Mouse (Mus musculus) c-Kit-positive CD71-negative TER-119-negative erythroid progenitor cells, embryonic 14.5 days (primary cell): ENCODE data around the gene Itpr2.
A peak's percentile ranks its signal among the peaks of the same experiment; 100 is the strongest.

ENCODE experiments used
- DNase-seq: peaks from one replicate; pipeline ENCODE4 v3.0.0-alpha.2; 2013; ENCODE audit warnings: low read depth

Gene Itpr2

DNA sequence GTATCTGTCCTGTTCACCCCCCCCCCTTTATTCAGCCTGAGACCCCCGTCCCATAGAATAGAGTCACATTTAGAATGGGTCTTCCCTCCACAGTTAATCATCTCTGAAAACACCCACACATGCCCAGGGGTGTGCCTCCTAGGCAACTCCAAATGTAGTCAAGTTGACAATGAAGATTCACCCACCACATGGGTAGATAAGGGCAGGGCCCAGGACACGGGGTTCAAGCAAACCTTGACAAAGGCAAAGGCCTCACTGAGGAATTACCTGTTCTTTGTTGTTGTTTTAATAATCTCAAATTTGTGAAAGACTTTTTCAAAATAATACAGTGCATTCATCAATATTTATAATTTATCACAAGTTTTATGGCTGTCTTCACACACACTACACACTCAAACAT, 2.4 kb upstream of the Itpr2 start:
- DNase-seq, result no peak

GRCm38 (mm10) chr6:146502856-146503255, 833 bp upstream of the Itpr2 start:
- DNase-seq, result no peak

- DNase-seq, result peak; percentile 41
Observed at GRCm38 (mm10) chr6:146501316-146501865, 632 bp downstream of the Itpr2 start.

DNA sequence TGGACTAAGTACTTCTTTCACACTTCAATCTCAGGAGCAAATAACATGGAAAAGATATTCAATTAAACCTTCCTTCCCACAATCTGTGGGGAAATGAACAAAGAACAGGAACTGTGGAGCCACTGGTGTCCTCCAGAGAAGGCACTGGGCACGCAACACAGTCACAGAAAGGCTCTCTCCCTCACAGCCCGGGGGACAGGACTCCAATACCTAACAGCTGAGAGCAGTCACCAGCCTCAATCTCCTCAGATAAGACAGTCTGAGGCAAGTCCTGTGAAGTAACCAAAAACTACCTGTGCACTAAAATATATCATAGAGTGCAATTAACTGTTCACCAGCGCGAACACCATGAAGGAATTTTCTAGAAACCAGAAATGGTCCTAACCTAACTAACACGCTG, 1.3 kb downstream of the Itpr2 start:
- DNase-seq, result no peak

GRCm38 (mm10) chr6:146500206-146500605, 1.8 kb downstream of the Itpr2 start:
- no peak for DNase-seq

DNA sequence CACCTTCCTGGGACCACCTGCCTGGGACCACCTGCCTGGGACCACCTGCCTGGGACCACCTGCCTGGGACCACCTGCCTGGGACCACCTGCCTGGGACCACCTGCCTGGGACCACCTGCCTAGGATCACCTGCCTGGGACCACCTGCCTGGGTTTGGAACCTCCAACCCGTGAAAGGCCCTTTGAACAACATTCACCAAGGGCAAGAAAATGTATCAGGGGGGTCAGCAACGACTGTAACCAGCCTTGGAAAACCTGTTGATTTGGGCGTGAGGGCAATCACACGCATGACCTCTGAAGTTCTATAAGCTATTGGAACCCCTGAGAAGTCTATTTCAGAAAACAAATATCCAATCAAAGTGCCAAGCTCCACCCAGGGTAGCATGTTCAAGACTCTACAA, 2.5 kb downstream of the Itpr2 start:
- DNase-seq, result no peak

DNA sequence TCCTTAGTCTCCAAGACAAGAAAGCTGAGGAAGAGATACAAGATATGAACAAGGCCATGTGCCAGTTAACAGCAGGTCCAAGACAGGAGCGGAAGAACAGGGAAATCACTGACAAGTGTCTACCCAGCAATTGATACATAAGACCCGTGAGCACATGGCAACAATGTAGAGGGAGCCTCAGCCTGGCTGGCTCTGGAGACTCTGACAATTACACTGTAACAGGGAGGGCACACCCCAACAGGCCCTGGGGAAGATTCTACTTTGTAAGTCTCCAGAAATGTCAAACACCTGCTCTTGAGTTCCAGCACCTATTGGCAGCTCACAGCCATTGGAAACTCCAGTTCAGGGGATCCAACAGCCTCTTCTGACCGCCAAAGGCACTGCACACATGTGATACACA, 3.6 kb downstream of the Itpr2 start:
- no peak for DNase-seq

GRCm38 (mm10) chr6:146497866-146498265, 4.2 kb downstream of the Itpr2 start:
- DNase-seq, result no peak

DNA sequence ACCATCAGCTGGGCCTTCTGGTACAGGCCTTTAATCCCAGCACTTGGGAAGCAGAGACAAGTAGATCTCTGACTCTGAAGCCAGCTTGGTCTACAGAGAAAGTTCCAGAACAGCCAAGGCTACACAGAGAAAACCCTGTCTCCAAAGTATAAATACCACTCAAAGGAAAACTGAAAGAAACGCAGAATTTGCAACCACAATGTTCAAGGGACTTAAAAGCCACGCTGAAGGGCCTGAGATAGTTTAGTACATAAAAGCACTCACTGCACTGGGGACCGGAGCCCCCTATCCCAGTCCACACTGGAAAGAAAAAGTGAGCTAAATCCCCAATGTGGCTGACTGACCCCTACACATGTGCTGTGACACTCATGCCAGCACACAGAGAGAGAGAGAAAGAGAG, 4.6 kb downstream of the Itpr2 start:
- DNase-seq, result no peak

DNA sequence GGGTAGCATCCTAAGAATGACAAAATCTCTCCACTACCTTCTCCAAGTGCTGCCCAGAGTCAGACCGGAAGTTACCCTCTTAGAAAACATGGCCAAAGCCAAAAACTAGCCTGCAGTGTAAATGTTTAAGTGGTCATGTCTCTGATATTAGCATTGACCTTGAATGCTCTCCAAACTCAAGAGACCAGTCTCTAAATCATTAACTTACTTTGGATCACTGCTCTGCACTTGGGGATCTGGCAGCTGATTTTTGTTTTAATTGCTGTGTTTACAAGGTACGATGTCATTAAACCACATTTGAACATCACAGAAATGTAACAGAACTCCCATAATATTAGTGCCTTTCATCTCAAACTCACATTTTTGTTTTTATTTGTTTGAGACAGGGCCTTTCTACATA, 10.3 kb downstream of the Itpr2 start:
- DNase-seq, result no peak

GRCm38 (mm10) chr6:146490416-146490960, 11.5 kb downstream of the Itpr2 start:
- DNase-seq, result no peak

- no peak for DNase-seq
Observed at GRCm38 (mm10) chr6:146489841-146490240, 12.2 kb downstream of the Itpr2 start.

GRCm38 (mm10) chr6:146488749-146489148, 13.3 kb downstream of the Itpr2 start:
- no peak for DNase-seq

DNA sequence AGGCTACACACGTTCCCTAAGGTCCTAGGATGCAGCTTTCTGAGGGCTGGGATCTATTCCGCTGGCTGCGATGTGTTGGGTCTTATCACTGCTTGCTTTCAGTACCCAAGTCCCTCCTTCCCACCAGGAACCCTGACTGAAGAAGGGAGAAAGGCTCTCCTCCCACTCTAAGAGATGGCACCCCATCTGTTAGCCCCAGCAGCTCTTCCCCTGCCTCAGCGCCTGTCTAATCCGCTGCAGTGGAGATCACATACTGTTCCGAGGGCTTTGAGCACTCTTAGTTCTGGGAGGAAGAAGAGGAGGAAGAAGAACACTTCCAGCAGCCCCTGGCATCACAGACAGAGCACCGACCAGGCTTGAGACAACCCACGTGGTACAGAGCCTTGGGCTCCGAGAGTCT, 14.9 kb downstream of the Itpr2 start:
- DNase-seq, result no peak

GRCm38 (mm10) chr6:146486073-146486472, 15.9 kb downstream of the Itpr2 start:
- no peak for DNase-seq

DNA sequence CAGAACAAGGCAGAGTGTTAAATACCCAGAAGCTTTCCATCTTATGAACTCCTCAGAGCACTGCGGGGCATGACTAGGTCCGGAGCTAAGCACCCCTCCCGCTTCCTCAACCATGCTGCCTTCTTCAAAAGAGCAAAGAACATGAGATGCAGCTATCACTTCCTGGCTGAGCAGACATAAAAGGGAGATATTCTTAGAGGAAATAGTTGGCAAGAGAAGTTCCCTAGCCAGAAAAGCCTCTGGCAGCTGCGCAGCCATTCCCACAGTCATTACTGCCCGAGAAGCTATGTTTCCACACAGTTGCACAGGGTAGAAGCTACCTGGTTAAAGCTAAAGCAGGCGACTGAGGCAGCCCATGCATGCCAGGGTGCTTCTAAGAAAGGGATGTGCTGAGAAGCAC, 20.6 kb downstream of the Itpr2 start:
- DNase-seq, result no peak

DNA sequence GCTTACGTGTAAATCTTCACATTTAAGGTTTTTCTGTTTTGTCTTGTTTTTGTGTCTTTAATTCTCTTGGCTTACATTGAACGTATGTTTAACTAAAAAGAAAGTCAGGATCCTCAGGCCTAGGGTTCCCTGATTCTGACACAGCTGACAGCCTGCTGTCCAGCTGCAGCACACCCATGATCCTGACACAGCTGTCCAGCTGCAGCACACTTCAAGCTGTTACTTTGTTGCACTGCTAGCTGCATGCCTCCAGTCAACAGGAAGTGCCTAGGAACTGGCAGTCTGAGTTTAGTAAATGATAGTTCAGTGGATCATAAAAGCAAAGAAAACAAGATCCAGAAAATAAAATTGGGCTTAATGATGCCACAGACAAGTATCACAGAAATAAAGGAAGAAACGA, 21.1 kb downstream of the Itpr2 start:
- no peak for DNase-seq

DNA sequence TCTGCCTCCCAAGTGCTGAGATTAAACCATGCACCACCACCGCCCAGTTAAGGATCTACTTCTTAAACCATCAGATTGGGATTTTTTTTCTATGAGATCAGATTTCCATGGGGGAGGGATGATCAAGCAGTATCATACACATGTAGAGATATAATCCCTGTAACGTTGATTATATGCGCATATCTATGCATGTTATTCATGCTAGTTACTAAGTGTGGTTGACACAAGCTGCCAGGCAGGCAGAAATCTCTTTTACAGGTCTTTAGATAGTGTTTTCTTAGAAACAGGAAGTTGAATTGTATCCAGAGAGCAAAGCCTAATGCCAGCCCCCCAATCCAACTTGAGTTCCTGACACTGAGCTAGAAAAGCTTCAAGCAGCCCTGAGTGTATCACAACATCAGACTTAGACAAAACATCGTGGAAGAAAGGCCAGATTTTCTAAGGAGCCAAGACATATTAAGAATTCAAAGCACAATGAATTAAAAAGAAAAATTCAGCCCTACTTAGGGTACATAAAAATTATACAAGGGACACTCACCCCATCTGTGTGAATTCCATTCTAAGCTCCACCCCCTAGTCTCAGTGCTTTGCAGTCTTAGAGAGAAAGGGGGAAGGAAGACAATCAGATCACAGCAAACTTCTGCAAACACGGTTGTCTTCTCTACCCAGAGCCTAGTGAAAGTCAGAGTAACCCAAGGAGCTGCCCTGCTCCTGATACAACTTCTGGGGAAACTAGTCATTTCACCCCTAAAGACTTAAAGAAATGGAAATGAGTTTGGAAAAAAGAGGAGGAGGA, 22.9 kb downstream of the Itpr2 start:
- no peak for DNase-seq

- no peak for DNase-seq
Observed at GRCm38 (mm10) chr6:146476865-146477264, 25.2 kb downstream of the Itpr2 start.

DNA sequence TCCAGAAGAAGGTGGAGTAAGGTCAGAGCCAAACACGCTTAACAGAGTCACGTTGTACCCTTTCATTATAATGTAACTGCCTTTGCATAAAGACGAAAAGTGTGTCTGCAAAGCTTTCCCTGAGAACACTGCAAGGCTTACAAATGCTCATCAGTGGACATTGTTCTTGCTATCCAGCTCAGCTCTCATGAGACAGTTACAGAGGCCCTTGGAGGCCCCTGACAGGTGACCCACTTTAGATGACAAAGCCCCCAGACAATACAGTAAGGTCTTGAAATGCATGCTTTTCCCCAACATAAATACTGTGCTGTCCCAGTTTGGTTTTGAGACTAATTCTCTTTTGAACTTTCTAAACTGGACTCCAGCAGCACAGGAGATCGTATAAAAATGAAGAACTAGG, 27.9 kb downstream of the Itpr2 start:
- DNase-seq, result no peak

GRCm38 (mm10) chr6:146473216-146473955, 28.6 kb downstream of the Itpr2 start:
- no peak for DNase-seq

- no peak for DNase-seq
Observed at GRCm38 (mm10) chr6:146470378-146470777, 31.6 kb downstream of the Itpr2 start.

DNA sequence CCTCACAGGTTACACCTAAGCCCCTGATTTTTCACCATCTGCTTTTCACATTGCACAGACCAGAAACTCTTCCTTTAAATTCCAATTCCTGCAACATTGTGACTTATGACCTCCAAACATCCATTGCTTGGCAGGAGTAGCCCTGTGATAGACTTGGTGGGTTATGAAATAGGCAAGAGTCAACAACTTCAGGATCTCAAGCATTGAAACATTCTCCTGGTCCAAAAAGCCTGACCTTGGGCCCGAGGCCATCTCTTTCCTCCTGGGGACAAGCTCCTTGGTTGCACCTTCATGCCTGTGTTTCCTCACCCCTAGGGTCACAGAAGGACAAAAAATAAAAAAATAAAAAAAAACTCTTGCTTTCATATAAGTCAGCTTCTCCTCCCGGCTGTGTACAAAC, 32.1 kb downstream of the Itpr2 start:
- no peak for DNase-seq
